Mouse (Mus musculus) testis, postnatal 14 days (tissue): ENCODE data around the gene Borcs5.

Source experiments
- DNase-seq: peaks from one replicate; pipeline ENCODE4 v3.0.0; 2021; ENCODE audit warnings: low spot score

Gene Borcs5

DNA sequence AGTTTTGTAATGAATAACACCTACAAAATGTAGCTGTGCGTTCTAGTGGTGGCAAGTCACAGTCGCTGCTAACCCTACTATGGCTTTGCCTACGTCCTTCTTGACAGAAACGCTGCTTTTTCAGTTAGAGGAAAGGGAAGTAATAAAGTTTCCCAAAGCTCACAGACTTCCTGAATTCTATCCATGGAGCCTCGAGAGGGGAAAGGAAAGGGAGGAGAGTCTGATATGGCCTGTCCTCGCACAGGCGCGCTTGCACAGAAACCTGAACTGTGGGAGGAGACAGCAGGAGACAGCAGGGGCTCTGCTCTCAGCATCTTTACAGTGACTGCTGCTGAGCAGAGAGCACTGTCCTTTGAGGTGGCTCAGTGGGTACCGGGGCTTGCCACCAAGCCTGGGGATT lies 8.9 kb upstream of the Borcs5 start:
- DNase-seq, result no peak

- DNase-seq, result peak; percentile 38
These were observed 7.2 kb upstream of the Borcs5 start, which contains the start of gene Mansc1 for GRCm38 (mm10) chr6:134631947-134632687. TSS of gene Mansc1 (minus strand) at chr6:134632488.

GRCm38 (mm10) chr6:134632756-134633155 lies 6.6 kb upstream of the Borcs5 start:
- DNase-seq, result no peak

GRCm38 (mm10) chr6:134633553-134633952 lies 5.8 kb upstream of the Borcs5 start:
- DNase-seq, result no peak

GRCm38 (mm10) chr6:134636476-134636875 lies 2.8 kb upstream of the Borcs5 start:
- no peak for DNase-seq

DNA sequence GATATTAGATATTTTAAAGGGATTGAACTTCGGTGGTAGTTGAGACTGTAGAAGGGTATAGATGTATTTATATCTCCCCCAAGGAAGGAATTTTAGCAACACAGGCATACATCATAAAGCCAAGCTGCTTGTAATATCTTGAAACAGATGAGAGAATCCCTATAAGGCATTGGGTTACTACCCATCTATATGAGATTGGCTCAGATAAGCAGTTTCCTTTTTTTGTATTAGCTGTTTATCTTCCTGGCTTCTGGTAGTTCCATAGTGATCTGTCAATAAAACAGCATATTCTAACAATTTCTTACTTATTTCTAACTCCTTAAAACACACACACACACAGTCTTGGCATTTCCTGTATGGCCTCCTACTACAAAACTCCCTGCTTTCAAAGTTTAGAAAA lies 590 bp downstream of the Borcs5 start:
- no peak for DNase-seq

- DNase-seq, result peak; percentile 93
These were observed 1.5 kb downstream of the Borcs5 start for GRCm38 (mm10) chr6:134640485-134641475.

- DNase-seq, result no peak
These were observed 2.6 kb downstream of the Borcs5 start for GRCm38 (mm10) chr6:134641738-134642446.

DNA sequence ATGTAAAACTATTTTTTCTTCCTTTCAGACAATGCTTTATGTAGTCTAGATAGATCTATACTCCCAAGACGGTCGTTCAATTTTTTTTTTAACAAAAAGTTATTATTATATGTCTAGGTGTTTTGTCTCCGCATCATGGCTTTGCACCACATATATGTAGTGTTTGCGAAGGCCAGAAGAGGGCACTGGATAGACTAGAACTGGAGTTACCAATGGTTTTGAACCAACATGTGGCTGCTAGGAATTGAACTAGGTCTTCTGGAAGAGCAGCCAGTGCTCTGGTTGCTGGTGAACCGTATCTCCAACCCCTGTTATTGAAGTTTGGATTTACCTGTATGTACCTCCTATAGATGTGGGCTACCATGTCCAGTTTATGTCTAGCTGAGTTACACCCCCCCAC lies 4.0 kb downstream of the Borcs5 start:
- no peak for DNase-seq

- no peak for DNase-seq
These were observed 7.5 kb downstream of the Borcs5 start for GRCm38 (mm10) chr6:134646835-134647234.

- DNase-seq, result no peak
These were observed 8.3 kb downstream of the Borcs5 start for GRCm38 (mm10) chr6:134647621-134648020.

DNA sequence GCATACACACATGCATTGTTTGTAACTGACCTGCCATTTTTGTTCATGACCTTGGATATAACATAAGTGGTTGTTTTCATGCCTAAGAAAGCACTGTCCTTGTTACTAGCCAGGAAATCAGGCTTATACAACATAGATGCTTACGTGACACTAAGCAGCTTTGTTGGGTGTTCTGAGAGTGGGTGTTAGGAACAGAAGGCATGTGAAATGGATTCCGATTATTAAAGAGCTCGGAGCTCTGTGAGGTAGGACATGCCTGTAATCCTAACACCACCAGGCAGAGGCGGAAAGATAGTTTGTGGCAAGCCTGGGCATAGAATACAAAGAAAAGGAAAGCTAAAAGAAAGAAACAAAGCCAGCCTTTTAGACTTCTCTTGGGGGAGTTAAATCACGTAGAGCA lies 9.0 kb downstream of the Borcs5 start:
- DNase-seq, result no peak

DNA sequence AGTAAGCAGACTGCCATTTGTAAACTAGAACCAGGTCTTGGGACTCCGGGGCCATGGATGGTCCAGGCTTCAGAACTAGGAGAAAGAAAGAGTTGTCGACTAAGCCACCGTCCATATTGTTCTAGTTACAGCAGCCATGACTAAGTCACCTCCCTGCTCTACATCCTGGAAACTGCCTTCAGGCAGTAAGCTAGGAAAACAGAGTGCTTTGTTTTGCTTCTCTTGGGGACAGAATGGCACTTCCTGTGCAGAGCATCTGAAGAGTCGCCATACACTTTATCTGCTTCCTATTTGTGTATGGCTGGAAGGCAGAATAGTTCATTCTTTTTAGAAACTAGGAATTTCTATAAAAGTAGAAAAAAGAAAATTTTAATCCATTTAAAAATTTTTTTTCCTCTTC lies 17.2 kb downstream of the Borcs5 start:
- DNase-seq, result no peak

DNA sequence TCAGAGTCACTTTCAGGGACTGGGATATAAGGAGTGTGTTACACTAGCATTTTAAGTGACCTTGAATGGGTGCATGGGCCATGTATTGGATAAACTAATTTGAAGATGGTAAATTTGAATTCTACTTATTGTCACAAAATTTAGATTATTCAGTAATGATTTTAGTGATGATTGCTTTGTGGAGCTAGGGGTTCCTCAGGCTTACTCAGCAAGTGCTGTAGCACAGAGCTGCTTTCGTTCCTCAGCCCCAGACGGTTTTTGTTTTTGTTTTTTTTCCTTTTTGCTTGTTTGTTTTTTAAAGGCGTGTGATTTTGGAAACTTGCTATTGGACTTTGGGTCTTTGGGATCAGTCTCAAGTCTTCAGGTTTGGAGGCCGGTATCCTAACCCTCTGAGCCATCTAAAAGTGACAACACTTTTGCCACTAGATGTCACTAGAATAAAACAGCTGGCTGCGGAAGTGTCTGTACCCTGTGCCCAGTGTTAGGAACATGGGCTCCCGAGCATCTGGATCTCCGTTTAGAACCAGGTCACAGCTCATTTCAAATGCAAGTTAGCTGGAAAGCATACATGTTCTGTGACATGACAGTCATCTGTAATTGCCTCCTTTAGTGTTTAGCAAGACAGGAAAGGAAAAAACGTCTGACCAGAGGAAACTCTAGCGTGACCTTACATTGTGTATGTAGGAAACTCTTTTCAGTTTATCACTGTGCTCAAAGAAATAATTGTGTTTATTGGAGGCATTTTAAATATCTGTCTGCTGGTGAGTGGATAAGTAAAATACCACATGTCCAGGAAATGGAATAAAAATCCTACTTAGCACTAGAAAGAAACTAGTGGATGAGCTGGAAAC lies 20.0 kb downstream of the Borcs5 start:
- no peak for DNase-seq

- DNase-seq, result no peak
These were observed 21.6 kb downstream of the Borcs5 start for GRCm38 (mm10) chr6:134660714-134661406.

DNA sequence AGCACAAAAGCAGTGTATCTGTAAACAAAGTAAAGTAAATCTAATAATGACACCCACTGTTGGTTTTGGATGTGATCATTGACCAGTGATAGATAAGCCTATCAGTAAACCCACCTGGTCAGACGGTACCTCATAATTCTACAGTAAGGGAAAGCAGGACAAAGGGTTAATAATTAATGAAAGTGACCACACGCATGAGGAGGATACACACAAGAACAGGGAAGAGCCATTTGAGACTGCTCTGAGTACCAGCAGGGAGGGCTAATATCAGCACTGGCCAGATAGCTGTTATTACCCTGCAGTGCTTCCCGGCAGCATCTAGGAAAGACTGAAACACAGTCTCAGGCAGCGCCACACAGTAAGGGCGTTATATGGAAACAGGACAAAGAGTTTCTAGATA lies 25.3 kb downstream of the Borcs5 start:
- DNase-seq, result no peak

- DNase-seq, result no peak
These were observed 26.5 kb downstream of the Borcs5 start for GRCm38 (mm10) chr6:134665817-134666216.

DNA sequence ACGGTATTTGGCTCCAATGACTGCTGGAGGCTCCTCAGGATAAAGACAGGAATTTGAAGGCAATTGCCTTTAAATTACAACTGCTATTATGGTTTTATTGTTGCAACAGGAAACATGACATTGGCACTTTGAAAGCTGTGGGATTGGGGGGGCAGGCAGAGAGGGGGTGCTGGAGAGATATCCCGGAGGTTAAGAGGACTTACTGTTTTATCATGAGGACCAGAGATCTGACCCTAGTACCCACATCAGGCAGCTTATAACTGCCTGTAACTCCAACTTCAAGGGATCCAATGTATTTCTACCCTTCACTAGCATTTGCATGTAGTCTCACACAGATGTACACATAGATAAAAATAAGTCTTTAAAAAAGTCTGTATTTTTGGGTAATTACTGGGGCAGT lies 29.2 kb downstream of the Borcs5 start:
- no peak for DNase-seq

DNA sequence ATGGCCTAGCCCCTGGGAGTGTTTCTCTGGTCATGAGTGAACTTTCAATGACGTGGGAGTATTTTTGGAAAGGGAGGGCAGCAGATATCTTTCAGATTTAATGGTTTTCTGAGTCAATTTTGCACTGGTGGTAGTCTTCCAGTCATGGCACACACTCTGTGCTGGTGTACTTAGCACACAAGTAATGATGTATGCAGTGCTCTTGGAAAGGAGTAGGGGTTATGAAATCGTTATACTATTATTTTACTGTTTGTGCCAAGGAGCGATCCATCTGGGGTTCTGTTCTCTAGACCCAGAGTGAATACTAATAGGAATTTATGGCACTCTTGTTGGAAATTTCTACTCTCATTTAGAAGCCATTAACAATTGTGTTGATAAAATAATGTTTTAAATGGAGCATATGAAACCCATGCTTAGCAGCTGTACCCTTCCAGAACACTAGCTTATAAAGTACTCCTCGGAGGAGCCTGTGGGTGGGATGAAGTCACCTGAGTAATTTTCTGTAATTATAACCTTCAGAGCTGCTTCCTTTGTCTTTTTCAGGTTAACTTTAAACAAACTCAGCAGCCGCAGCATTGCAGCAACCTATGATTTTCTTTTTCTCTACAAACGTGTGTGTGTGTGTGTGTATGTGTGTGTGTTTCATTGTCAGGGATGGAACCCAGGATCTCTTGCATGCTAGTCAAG lies 30.0 kb downstream of the Borcs5 start:
- DNase-seq, result no peak

DNA sequence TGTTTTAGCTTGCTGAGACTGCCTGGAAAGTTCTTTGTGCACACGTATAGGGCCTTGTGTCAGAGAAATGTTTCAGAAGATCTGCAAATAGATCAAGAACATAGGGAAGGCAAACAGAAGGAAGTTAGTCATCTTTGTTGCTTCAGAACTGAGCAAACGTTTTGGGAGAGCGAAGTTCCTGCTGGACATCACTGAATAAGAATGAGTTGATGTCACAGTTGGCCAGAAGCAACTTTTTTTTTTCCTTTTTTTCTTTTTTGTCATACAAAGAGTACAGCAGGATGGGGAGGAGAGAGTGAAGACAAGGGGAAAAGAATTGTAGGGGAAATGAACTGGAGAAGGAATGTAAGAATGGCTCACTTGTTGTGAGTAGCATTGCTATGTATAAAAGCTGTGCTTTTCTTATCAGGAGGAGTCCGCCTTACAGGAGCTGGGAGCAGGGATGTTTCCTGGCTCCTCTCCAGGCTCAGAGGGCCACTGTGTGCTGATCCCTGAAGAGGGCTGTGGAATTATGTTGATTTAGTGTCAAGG lies 31.6 kb downstream of the Borcs5 start:
- peak; percentile 84 for DNase-seq
